Mouse (Mus musculus): ENCODE results near the gene Rexo5. TPM values are rescaled to one million over a fixed set of nuclear protein-coding genes. Genes with fewer than 3 reads are reported as not detected.
A peak's percentile ranks its signal among the peaks of the same experiment; 100 is the strongest.

Rexo5 gene
- polyA plus RNA-seq, 1 experiment from 2014 or later, result 17.2 TPM

DNA sequence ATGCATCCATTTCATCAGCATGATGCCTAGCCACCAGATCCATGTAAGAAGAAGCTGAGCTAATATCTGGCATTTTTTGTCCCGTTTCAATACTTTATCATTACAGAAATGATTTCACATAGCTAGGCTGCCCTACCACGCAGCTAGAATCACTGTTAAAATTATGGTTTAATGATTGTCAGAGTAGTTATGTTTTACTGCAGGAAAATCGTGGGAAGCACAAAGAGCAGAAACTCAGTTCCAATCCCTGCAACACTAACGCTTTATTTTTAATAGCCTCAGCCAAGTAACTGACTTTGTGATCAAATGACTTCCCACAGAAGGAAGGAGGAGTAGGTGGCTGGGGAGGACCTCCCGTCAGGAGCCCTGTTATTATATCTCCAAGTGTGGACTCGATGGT lies 26.8 kb upstream of the Rexo5 start:
- no peaks in the 10 kb centered on the region for H3K36me3 ChIP-seq (ENCODE audit: control insufficient read depth, insufficient read depth, low read length)
- H3K9ac ChIP-seq (ENCODE audit: low read depth, low read length), result no peak overlapping the region
- H3K27me3 ChIP-seq (replicated peaks; ENCODE audit: control insufficient read depth, insufficient read depth, low read length), result no peaks in the 10 kb centered on the region
- H3K4me1 ChIP-seq (ENCODE audit: control insufficient read depth, insufficient read depth, low read length), result 0 out of 2 replicates have a peak, but pooled peaks cover 4% of the 10 kb centered on the region
- ATAC-seq, result peak; percentile 36
- whole genome bisulfite sequencing, result 58% methylated on average over 6 of the region's 6 CpGs
- no peak overlapping the region for H3K4me3 ChIP-seq (ENCODE audit: low read length)
- peak overlapping the region; percentile 11; the same call in 1 of the 2 replicates for H3K4me2 ChIP-seq (ENCODE audit: low read depth, low read length)
- H3K9me3 ChIP-seq (ENCODE audit: control insufficient read depth, low read length), result no peaks in the 10 kb centered on the region
- peak overlapping the region; percentile 60 for H3K27ac ChIP-seq (ENCODE audit: low read length)

DNA sequence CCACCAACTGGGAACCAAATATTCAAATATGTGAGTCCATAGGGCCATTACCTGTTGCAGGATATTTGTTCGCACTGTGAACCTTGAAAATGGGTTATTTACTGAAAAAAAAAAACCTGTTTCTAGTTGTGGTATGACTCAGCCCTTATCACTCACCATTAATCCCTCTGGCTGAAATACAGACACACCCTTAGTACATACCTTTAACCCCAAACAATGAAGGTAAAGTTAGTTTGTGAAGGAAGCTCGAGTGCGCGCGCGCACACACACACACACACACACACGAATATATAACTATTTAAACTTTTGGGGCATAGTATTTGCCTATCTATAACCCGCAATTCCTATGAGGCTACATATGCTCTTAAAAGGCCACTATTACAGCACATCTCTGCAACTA lies 23.9 kb upstream of the Rexo5 start:
- H3K4me3 ChIP-seq (ENCODE audit: low read length), result no peak overlapping the region
- 0 out of 2 replicates have a peak, but pooled peaks cover 4% of the 10 kb centered on the region for H3K4me1 ChIP-seq (ENCODE audit: control insufficient read depth, insufficient read depth, low read length)
- no peaks in the 10 kb centered on the region for H3K9me3 ChIP-seq (ENCODE audit: control insufficient read depth, low read length)
- no peak overlapping the region for H3K4me2 ChIP-seq (ENCODE audit: low read depth, low read length)
- peak; percentile 84 for ATAC-seq
- no peak overlapping the region for H3K9ac ChIP-seq (ENCODE audit: low read depth, low read length)
- peak overlapping the region; percentile 65; the same call in 1 of the 2 replicates for H3K27ac ChIP-seq (ENCODE audit: low read length)
- no peaks in the 10 kb centered on the region for H3K27me3 ChIP-seq (replicated peaks; ENCODE audit: control insufficient read depth, insufficient read depth, low read length)
- WGBS, result 62% methylated on average over 8 of the region's 8 CpGs
- no peaks in the 10 kb centered on the region for H3K36me3 ChIP-seq (ENCODE audit: control insufficient read depth, insufficient read depth, low read length)

DNA sequence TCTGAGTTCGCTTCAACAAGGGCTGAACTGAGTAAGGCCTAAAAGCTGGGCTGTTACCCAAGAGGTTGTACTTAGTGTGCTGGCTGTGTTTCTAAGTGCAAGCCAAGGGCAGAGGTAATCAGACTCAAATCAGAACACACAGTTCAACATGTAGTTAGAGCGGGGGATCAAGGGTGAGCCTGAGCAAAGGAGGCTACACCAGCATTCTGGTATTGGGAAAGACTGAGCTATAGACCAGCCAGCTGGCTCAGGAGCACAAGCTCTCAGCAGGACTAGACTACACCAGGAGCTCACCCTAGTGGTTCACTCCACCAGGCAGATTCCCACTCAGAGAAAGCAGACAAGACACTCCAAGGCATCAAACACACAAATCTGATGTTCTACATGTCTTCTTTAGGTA lies 10.4 kb upstream of the Rexo5 start:
- Histone ChIP-seq H3K36me3 (ENCODE audit: control insufficient read depth, insufficient read depth, low read length) (peaks cover 9% of the 10 kb centered on the region; the same call in 1 of the 2 replicates), H3K4me1 (ENCODE audit: control insufficient read depth, insufficient read depth, low read length) (no peaks in the 10 kb centered on the region), H3K9me3 (ENCODE audit: control insufficient read depth, low read length) (no peaks in the 10 kb centered on the region), H3K4me3 (ENCODE audit: low read length) (no peak overlapping the region), H3K27me3 (replicated peaks; ENCODE audit: control insufficient read depth, insufficient read depth, low read length) (no peaks in the 10 kb centered on the region), H3K4me2 (ENCODE audit: low read depth, low read length) (no peak overlapping the region), H3K9ac (ENCODE audit: low read depth, low read length) (no peak overlapping the region), H3K27ac (ENCODE audit: low read length) (no peak overlapping the region)
- 96% methylated on average over 2 of the region's 2 CpGs for WGBS
- ATAC-seq, result no peak

DNA sequence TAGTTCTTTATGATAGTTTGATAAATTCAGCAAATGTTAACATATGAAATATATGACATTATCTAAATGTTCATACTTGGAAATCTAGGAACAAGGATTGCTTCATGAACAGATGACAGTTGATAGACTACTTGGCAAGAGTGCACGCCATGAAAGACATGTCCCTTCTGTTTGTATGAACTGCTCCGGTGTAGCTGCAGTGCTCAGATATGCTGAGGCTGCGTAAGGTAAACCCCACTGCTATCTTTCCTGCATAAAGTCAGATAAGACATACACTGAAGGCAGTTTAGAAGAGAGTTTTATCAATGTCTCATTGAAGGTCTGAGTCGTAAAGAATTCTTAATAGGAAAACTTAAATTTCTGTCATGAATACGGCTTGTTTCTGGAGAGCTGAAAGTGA lies 8.9 kb upstream of the Rexo5 start:
- Histone ChIP-seq H3K27ac (ENCODE audit: low read length) (no peak overlapping the region), H3K4me3 (ENCODE audit: low read length) (no peak overlapping the region), H3K9me3 (ENCODE audit: control insufficient read depth, low read length) (no peaks in the 10 kb centered on the region), H3K4me1 (ENCODE audit: control insufficient read depth, insufficient read depth, low read length) (no peaks in the 10 kb centered on the region), H3K9ac (ENCODE audit: low read depth, low read length) (no peak overlapping the region), H3K4me2 (ENCODE audit: low read depth, low read length) (no peak overlapping the region), H3K27me3 (replicated peaks; ENCODE audit: control insufficient read depth, insufficient read depth, low read length) (no peaks in the 10 kb centered on the region), H3K36me3 (ENCODE audit: control insufficient read depth, insufficient read depth, low read length) (peaks cover 9% of the 10 kb centered on the region; the same call in 1 of the 2 replicates)
- ATAC-seq, result 0 out of 2 replicates have a peak, but pooled peaks have one; percentile 53
- 86% methylated on average over 5 of the region's 5 CpGs for WGBS

DNA sequence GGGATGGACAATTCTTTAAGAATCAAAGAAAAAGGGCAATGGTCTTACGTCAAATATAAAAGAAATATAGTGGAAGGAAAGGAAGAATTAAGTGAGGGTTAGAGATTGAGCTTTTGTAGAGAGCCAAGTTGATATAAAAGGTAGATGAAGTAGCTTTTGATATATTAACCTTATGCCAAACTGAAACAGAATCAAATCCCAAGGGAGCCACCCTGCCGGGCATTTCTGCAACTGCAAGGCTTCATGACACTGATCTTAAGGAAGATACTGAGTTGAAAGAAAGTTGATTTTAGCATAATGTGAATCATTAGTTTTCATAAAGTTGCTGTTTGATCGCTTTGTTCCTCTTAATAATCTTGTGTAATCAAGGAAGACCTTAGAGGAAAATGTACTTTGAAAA lies 4.8 kb upstream of the Rexo5 start:
- Histone ChIP-seq H3K4me3 (ENCODE audit: low read length) (no peak overlapping the region), H3K4me2 (ENCODE audit: low read depth, low read length) (no peak overlapping the region), H3K27ac (ENCODE audit: low read length) (no peak overlapping the region), H3K9me3 (ENCODE audit: control insufficient read depth, low read length) (no peaks in the 10 kb centered on the region), H3K9ac (ENCODE audit: low read depth, low read length) (no peak overlapping the region), H3K36me3 (ENCODE audit: control insufficient read depth, insufficient read depth, low read length) (peaks cover 9% of the 10 kb centered on the region; the same call in 1 of the 2 replicates), H3K4me1 (ENCODE audit: control insufficient read depth, insufficient read depth, low read length) (no peaks in the 10 kb centered on the region), H3K27me3 (replicated peaks; ENCODE audit: control insufficient read depth, insufficient read depth, low read length) (no peaks in the 10 kb centered on the region)
- no peak for ATAC-seq
- 88% methylated on average over 3 of the region's 3 CpGs for WGBS

DNA sequence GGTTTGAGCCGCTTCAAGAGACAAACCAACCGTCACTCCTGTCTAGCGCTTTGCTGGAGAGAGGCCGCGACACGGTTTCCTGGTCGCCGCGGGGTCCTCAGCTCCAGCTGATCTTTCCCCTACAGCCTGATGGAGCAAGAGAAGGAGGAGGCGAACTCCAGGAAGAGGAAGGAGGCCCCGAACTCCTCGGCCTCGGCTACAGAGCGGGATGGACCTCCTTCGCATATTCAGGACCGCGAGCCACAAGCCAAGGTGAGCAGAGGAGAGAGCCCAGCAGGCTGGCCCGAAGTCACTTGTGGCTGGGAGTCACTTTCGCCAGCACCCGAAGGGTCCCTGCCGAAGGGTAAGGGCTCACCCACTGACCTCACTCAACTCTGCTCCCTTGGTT lies 439 bp downstream of the Rexo5 start:
- Histone ChIP-seq H3K4me1 (ENCODE audit: control insufficient read depth, insufficient read depth, low read length) (peaks cover 3% of the 10 kb centered on the region), H3K27me3 (replicated peaks; ENCODE audit: control insufficient read depth, insufficient read depth, low read length) (no peaks in the 10 kb centered on the region), H3K4me3 (ENCODE audit: low read length) (peak overlapping the region; percentile 77), H3K9me3 (ENCODE audit: control insufficient read depth, low read length) (no peaks in the 10 kb centered on the region), H3K36me3 (ENCODE audit: control insufficient read depth, insufficient read depth, low read length) (no peaks in the 10 kb centered on the region), H3K9ac (ENCODE audit: low read depth, low read length) (peak overlapping the region; percentile 84), H3K27ac (ENCODE audit: low read length) (peak overlapping the region; percentile 80), H3K4me2 (ENCODE audit: low read depth, low read length) (peak overlapping the region; percentile 72)
- peak; percentile 83 for ATAC-seq
- under 1% methylated on average over 21 of the region's 21 CpGs for WGBS

DNA sequence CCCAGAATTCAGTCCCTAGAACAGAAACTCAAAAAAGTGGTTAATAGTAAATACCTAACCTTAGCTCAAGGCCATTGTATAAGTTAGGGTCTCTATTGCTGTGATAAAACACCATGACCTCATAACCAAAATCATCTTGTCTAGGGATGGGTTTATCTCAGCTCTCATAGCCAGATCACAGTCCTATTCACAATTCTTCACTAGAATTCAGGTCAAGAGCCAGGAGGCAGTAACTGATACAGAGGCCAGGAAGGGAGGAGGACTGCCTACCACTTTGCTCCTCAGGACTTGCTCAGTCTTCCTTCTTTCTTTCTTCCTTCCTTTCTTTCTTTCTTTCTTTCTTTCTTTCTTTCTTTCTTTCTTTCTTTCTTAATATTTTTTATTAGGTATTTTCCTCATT lies 1.5 kb downstream of the Rexo5 start:
- Histone ChIP-seq H3K27ac (ENCODE audit: low read length) (no peak overlapping the region), H3K4me1 (ENCODE audit: control insufficient read depth, insufficient read depth, low read length) (peaks cover 3% of the 10 kb centered on the region), H3K9ac (ENCODE audit: low read depth, low read length) (0 out of 2 replicates have a peak overlapping the region, but pooled peaks have one; percentile 29), H3K9me3 (ENCODE audit: control insufficient read depth, low read length) (no peaks in the 10 kb centered on the region), H3K4me3 (ENCODE audit: low read length) (peak overlapping the region; percentile 25; the same call in 1 of the 2 replicates), H3K27me3 (replicated peaks; ENCODE audit: control insufficient read depth, insufficient read depth, low read length) (no peaks in the 10 kb centered on the region), H3K4me2 (ENCODE audit: low read depth, low read length) (peak overlapping the region; percentile 41), H3K36me3 (ENCODE audit: control insufficient read depth, insufficient read depth, low read length) (no peaks in the 10 kb centered on the region)
- ATAC-seq, result no peak

DNA sequence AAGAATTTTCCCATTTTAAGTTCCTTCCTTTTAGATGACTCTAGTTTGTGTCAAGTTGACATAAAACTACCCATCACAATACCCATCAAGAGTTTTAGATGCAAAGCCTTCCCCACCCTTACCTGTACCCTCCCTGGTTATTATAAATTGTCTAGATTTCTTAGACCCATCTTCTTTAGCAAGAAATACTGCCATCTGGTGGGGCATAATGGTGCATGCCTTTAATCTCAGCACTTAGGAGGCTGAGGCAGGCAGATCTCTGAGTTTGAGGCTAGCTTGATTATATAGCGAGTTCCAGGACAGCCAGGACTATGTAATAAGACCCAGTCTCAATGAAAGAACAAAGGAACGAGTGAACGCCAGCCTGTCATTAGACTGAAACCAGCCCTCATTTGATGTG lies 6.7 kb downstream of the Rexo5 start:
- Histone ChIP-seq H3K9ac (ENCODE audit: low read depth, low read length) (no peak overlapping the region), H3K27ac (ENCODE audit: low read length) (no peak overlapping the region), H3K4me2 (ENCODE audit: low read depth, low read length) (no peak overlapping the region), H3K36me3 (ENCODE audit: control insufficient read depth, insufficient read depth, low read length) (no peaks in the 10 kb centered on the region), H3K27me3 (replicated peaks; ENCODE audit: control insufficient read depth, insufficient read depth, low read length) (no peaks in the 10 kb centered on the region), H3K4me1 (ENCODE audit: control insufficient read depth, insufficient read depth, low read length) (no peaks in the 10 kb centered on the region), H3K4me3 (ENCODE audit: low read length) (no peak overlapping the region), H3K9me3 (ENCODE audit: control insufficient read depth, low read length) (no peaks in the 10 kb centered on the region)
- 95% methylated on average over 3 of the region's 3 CpGs for WGBS
- ATAC-seq, result no peak

DNA sequence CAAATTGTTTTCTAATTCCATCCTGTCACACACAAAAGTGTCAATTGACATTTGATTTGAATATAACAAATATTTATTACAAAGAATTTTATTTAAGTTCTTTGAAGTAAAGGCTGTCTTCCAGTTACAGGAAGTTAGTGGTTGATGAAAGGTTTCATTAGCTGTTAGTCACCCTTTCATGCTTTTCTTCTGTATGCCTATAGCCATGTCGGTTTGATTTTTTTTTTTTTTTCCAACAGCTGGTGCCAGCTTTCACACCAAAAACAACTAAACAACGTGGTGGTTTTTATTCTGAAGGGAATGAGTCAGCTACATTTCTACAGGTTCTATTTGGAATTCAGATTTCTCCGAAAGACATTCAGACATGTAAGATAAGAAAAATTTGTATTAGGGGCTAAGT lies 7.2 kb downstream of the Rexo5 start:
- Histone ChIP-seq H3K27me3 (replicated peaks; ENCODE audit: control insufficient read depth, insufficient read depth, low read length) (no peaks in the 10 kb centered on the region), H3K36me3 (ENCODE audit: control insufficient read depth, insufficient read depth, low read length) (no peaks in the 10 kb centered on the region), H3K9ac (ENCODE audit: low read depth, low read length) (no peak overlapping the region), H3K4me2 (ENCODE audit: low read depth, low read length) (no peak overlapping the region), H3K4me3 (ENCODE audit: low read length) (no peak overlapping the region), H3K27ac (ENCODE audit: low read length) (no peak overlapping the region), H3K4me1 (ENCODE audit: control insufficient read depth, insufficient read depth, low read length) (no peaks in the 10 kb centered on the region), H3K9me3 (ENCODE audit: control insufficient read depth, low read length) (no peaks in the 10 kb centered on the region)
- ATAC-seq, result no peak
- 80% methylated on average over 3 of the region's 3 CpGs for WGBS

DNA sequence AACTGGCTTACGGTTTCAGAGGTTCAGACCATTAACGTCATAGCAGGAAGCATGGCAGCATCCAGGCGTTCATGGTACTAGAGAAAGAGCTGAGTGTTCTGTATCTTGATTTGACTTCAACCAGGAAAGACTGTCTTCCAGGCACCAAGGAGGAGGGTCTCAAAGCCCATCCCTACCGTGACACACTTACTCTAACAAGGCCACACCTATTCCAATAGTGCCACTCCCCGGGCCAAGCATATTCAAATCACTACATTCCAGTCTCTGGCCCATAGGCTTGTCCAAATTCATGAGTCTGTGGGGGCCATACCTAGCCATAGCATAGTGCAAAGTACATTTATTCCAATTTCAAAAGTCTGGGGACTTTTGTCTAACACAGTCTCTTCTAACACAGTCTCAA lies 13.6 kb downstream of the Rexo5 start:
- no peak for ATAC-seq
- 95% methylated on average over 5 of the region's 5 CpGs for WGBS
- no peak overlapping the region for H3K27ac ChIP-seq (ENCODE audit: low read length)
- no peaks in the 10 kb centered on the region for H3K36me3 ChIP-seq (ENCODE audit: control insufficient read depth, insufficient read depth, low read length)
- no peaks in the 10 kb centered on the region for H3K27me3 ChIP-seq (replicated peaks; ENCODE audit: control insufficient read depth, insufficient read depth, low read length)
- H3K9me3 ChIP-seq (ENCODE audit: control insufficient read depth, low read length), result no peaks in the 10 kb centered on the region
- no peak overlapping the region for H3K9ac ChIP-seq (ENCODE audit: low read depth, low read length)
- no peaks in the 10 kb centered on the region for H3K4me1 ChIP-seq (ENCODE audit: control insufficient read depth, insufficient read depth, low read length)
- no peak overlapping the region for H3K4me2 ChIP-seq (ENCODE audit: low read depth, low read length)
- no peak overlapping the region for H3K4me3 ChIP-seq (ENCODE audit: low read length)

Measured in intestine, embryonic 16.5 days (tissue).